Mouse (Mus musculus) heart, embryonic 11.5 days (tissue): ENCODE measurements around the gene Rps12-ps3. TPM values are rescaled to one million over a fixed set of nuclear protein-coding genes. Genes with fewer than 3 reads are reported as not detected.

ENCODE experiments used
- ATAC-seq: fragments of 200-750 bp; cut with Nextera tagmentation; replicated peaks from 2 replicates; pipeline ENCODE4 v1.8.0; 2017; ENCODE audit warnings: moderate library complexity; ENCODE audit not compliant: insufficient number of reproducible peaks, low FRiP score, low TSS enrichment
- H3K27ac ChIP-seq: fragments of 300-500 bp; sonication (generic); 2 replicates; pipeline ENCODE4 v1.5.1; 2014; ENCODE audit warnings: mild to moderate bottlenecking, low read depth, low read length
- H3K27me3 ChIP-seq: fragments of 300-500 bp; sonication (generic); 2 replicates; pipeline ENCODE4 v1.6.1; 2014; ENCODE audit warnings: mild to moderate bottlenecking, low read length, mixed read lengths; ENCODE audit not compliant: control insufficient read depth, insufficient read depth
- H3K36me3 ChIP-seq: fragments of 300-500 bp; sonication (generic); 2 replicates; pipeline ENCODE4 v1.6.1; 2014; ENCODE audit warnings: mild to moderate bottlenecking, low read length, moderate library complexity, mixed read lengths; ENCODE audit not compliant: control insufficient read depth, insufficient read depth
- H3K4me1 ChIP-seq: fragments of 300-500 bp; sonication (generic); 2 replicates; pipeline ENCODE4 v1.6.1; 2014; ENCODE audit warnings: low read length; ENCODE audit not compliant: control insufficient read depth, insufficient read depth
- H3K4me2 ChIP-seq: fragments of 300-500 bp; sonication (generic); 2 replicates; pipeline ENCODE4 v1.6.1; 2014; ENCODE audit warnings: mild to moderate bottlenecking, moderate library complexity
- H3K4me3 ChIP-seq: fragments of 300-500 bp; sonication (generic); 2 replicates; pipeline ENCODE4 v1.5.1; 2014; ENCODE audit warnings: low read depth, low read length
- H3K9ac ChIP-seq: fragments of 300-500 bp; sonication (generic); 2 replicates; pipeline ENCODE4 v1.6.1; 2014; ENCODE audit warnings: mild to moderate bottlenecking, low read depth, low read length, moderate library complexity
- H3K9me3 ChIP-seq: fragments of 300-500 bp; sonication (generic); replicated peaks from 2 replicates; pipeline ENCODE4 v1.6.1; 2016; ENCODE audit warnings: low read length; ENCODE audit not compliant: control insufficient read depth
- WGBS: fragments of 180-500 bp; shearing (Covaris S2); extraction: QIAGEN DNeasy Blood & Tissue Kit; methylation state at CpG from one replicate; pipeline ENCODE4 v1.1.7; 2014; ENCODE audit not compliant: insufficient replicate concordance; 5-methylcytosine and 5-hydroxymethylcytosine counted together
- polyA plus RNA-seq: library from polyadenylated mRNA; unstranded; fragments of >200 nt; fragmentation: Nextera tagmentation; extraction: Ambion mirVana; gene quantifications from 2 replicates; pipeline ENCODE4 v1.2.1, GENCODE M21; 2014

Gene Rps12-ps3
- polyA plus RNA-seq, 1 experiment from 2014 or later: 35.1 TPM

DNA sequence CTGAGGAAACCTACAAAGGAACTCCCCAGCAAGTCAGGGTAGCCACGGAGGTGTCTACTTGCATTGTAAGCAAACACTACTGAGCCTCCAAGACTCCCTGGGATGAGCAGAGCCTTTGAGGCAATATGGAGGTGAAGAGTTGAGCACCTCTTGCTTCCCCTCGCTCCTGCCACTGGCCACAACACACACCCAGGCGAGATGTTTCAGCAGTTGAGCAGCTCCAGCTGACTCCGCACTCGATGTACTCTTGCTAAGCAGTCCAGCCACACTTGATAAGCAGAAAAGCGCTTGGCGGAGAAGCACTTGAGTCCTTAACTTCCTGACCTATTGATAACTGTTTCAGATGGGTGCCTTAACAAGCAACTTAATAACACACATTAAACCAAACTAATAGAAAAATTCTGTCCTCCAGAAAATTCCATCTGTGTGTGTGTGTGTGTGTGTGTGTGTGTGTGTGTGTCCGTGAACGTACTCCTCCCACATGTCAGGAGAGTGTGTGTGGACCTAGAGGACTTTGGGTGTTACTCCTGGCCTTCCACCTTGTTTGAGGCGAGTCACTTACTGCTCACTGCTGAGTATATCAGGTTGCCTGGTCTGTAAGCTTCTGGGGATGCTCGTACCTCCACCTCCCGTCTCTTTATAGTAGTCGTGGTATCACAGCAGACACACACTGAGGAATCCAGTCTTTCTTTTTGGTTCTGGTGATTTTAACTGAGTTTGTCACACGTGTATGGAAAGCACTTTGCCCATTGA is 34.9 kb downstream of the Rps12-ps3 start:
- Histone ChIP-seq H3K27me3 (peaks cover 14% of the 10 kb centered on the region), H3K9me3 (no peaks in the 10 kb centered on the region), H3K27ac (no peak overlapping the region), H3K4me3 (no peak overlapping the region), H3K36me3 (no peaks in the 10 kb centered on the region), H3K4me2 (peak overlapping the region; percentile 9), H3K9ac (no peak overlapping the region), H3K4me1 (peaks cover 13% of the 10 kb centered on the region)
- WGBS: 42% methylated on average over 14 of the region's 14 CpGs
- ATAC-seq: no peak

DNA sequence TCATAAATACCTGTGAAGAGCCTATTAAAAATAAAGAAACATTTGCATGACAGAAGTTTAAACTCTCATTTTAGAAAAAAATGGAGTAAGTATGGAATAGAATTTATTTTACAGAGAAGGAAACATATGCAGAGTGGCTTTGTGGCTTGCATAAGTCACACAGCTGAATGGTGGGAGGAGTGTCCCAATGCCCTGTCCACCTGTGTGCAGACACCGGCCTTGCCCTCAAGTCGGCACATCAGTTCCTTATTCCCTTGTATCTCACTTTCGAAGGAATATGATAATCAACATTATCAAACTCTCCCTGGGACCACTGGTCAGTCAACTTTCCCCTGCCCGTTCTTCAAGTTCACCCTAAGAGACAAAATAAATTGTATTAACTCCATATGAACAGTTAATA is 35.8 kb downstream of the Rps12-ps3 start:
- H3K27ac ChIP-seq: no peak overlapping the region
- H3K4me2 ChIP-seq: no peak overlapping the region
- no peaks in the 10 kb centered on the region for H3K36me3 ChIP-seq
- 81% methylated on average over 4 of the region's 4 CpGs for WGBS
- no peak overlapping the region for H3K4me3 ChIP-seq
- H3K27me3 ChIP-seq: peaks cover 9% of the 10 kb centered on the region; the same call in 1 of the 2 replicates
- no peak for ATAC-seq
- peaks cover 13% of the 10 kb centered on the region for H3K4me1 ChIP-seq
- H3K9ac ChIP-seq: no peak overlapping the region
- no peaks in the 10 kb centered on the region for H3K9me3 ChIP-seq

DNA sequence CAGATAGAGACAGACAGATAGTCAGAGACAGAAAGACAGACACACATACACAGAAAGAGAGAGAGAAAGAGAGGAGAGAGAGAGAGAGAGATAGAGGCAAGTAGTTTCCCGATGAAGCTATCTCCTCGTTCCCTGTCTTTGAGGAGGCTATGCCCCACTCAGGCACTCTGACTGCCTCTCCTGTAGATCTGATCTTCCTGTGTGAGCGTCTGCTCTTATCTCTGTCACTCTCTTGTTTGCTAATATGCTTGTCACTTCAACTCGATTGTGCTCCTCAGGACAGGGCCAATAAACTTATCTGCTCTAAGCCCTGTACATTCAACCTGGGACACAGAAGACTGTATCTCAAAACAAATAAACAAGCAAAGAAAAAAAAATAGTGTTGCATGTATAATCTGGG is 37.1 kb downstream of the Rps12-ps3 start:
- peaks cover under 1% of the 10 kb centered on the region; the same call in 1 of the 2 replicates for H3K27me3 ChIP-seq
- no peak for ATAC-seq
- H3K4me2 ChIP-seq: no peak overlapping the region
- H3K4me3 ChIP-seq: no peak overlapping the region
- no peaks in the 10 kb centered on the region for H3K9me3 ChIP-seq
- peak overlapping the region; percentile 15; the same call in 1 of the 2 replicates for H3K27ac ChIP-seq
- no peaks in the 10 kb centered on the region for H3K36me3 ChIP-seq
- H3K9ac ChIP-seq: no peak overlapping the region
- 12% methylated on average over 4 of the region's 4 CpGs for WGBS
- peaks cover 13% of the 10 kb centered on the region for H3K4me1 ChIP-seq

DNA sequence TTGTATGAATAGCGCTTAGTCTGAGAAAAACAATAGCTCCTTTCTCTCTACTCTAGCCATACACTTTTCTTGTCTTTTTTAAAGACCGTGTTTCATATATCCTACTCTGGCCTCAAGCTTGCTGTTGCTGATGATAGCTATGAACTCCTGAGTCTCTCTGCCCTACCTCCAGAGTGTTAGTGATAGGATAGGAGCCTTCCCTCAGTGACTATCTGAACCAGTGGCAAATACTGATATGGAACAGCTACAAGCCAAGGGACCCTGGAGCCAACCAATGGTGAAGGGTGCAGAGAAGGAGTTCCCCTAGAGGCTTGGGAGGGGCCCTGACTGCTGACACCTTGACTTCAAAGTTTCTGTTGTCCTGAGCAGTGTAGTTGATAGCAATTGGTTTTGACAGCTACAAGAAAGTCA is 38.4 kb downstream of the Rps12-ps3 start:
- H3K4me2 ChIP-seq: no peak overlapping the region
- no peaks in the 10 kb centered on the region for H3K36me3 ChIP-seq
- H3K9me3 ChIP-seq: no peaks in the 10 kb centered on the region
- peak; percentile 83 for ATAC-seq
- 61% methylated on average over 2 of the region's 2 CpGs for WGBS
- no peak overlapping the region for H3K4me3 ChIP-seq
- peak overlapping the region; percentile 66; the same call in 1 of the 2 replicates for H3K27ac ChIP-seq
- no peaks in the 10 kb centered on the region for H3K27me3 ChIP-seq
- peaks cover 7% of the 10 kb centered on the region for H3K4me1 ChIP-seq
- H3K9ac ChIP-seq: no peak overlapping the region

DNA sequence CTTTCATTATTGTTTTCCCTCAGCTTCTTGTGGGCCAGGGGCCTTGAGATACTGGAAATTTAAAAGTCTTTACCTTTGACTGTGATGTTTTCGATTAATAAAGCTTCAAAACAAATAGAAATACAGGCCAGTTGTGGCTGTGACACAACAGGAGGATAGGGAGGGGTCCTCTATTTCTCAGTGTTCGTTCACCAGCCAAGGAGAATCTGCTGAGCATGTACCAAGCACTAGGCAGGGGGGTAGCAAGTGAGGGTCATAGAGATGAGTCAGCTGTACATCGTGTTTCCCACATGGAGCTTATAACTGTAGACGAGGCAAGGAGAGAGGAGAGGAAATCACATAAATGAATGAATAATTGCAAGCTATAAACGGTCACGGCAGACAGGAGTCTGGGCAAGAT is 40.6 kb downstream of the Rps12-ps3 start:
- no peaks in the 10 kb centered on the region for H3K36me3 ChIP-seq
- no peaks in the 10 kb centered on the region; the same call in 1 of the 2 replicates for H3K27me3 ChIP-seq
- H3K9ac ChIP-seq: no peak overlapping the region
- H3K9me3 ChIP-seq: no peaks in the 10 kb centered on the region
- no peak overlapping the region for H3K27ac ChIP-seq
- peaks cover 3% of the 10 kb centered on the region; the same call in 1 of the 2 replicates for H3K4me1 ChIP-seq
- H3K4me3 ChIP-seq: no peak overlapping the region
- no peak for ATAC-seq
- H3K4me2 ChIP-seq: no peak overlapping the region
- 77% methylated on average over 6 of the region's 6 CpGs for WGBS

DNA sequence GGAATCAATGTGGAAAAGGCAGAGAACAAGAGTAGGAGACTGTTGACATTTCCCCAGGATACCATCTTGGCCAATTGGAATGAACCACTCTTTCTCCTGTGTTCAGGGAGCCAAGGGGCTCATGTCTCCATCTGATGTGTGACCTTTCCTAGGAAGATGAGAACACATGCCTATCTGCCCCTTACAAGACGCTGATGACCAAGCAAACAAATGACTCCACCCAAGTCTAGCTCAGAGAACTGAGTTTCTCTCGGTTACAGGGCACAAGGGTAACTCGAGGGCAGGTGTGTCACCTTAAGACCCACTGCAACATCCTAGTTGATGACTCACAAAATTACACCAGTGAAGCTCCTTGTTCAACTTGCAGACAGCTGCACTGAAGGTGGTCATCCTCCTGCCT is 41.6 kb downstream of the Rps12-ps3 start:
- H3K4me3 ChIP-seq: no peak overlapping the region
- H3K9me3 ChIP-seq: no peaks in the 10 kb centered on the region
- WGBS: 72% methylated on average over 3 of the region's 3 CpGs
- peak; percentile 52; the same call in 1 of the 2 replicates for ATAC-seq
- no peak overlapping the region for H3K4me2 ChIP-seq
- H3K9ac ChIP-seq: no peak overlapping the region
- H3K27ac ChIP-seq: no peak overlapping the region
- H3K36me3 ChIP-seq: no peaks in the 10 kb centered on the region
- peaks cover 3% of the 10 kb centered on the region; the same call in 1 of the 2 replicates for H3K4me1 ChIP-seq
- peaks cover 4% of the 10 kb centered on the region; the same call in 1 of the 2 replicates for H3K27me3 ChIP-seq

DNA sequence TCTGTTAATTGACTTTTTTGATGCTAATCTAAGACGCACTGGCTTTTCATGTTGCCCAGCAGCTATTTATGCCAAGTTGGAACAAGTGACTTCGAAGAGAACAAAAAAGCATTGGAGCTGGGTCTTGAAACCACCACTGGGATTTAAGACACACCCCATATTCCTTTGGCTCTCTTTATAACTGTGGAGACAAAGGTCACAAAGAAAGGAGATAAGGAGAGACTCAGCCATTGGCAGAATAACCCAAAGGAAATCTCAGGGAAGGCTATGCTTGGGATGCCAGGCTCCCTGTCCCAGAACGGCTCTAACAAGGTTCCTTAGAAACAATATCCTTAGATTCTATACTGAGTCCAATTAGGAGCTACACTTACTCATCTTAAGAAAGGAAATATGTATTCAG is 44.6 kb downstream of the Rps12-ps3 start:
- Histone ChIP-seq H3K4me1 (no peaks in the 10 kb centered on the region), H3K36me3 (no peaks in the 10 kb centered on the region), H3K9me3 (no peaks in the 10 kb centered on the region), H3K4me2 (no peak overlapping the region), H3K9ac (no peak overlapping the region), H3K27ac (no peak overlapping the region), H3K27me3 (peaks cover 4% of the 10 kb centered on the region; the same call in 1 of the 2 replicates), H3K4me3 (no peak overlapping the region)
- ATAC-seq: no peak
- WGBS: 80% methylated on average over 3 of the region's 3 CpGs

DNA sequence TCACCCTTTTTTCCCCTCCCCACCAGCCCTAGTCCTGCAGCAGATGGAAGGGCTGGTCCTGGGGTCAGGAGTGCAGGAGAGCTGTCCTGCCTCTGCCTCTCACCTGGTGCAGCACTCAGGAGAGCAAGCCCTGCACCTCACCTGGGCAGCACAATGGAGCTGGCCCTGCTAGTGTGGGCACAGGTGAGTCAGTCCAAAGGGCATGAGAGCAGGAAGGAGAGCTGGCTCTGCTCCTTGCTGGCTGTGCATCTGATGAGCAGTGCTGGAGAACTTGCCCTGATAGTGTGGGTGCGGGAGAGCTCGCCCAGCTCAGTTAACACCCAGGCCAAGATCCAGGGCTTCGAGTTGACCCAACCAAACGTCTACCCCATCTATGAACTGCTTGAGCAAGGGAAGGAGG is 45.8 kb downstream of the Rps12-ps3 start:
- Histone ChIP-seq H3K4me1 (no peaks in the 10 kb centered on the region), H3K9ac (no peak overlapping the region), H3K4me2 (no peak overlapping the region), H3K27me3 (peaks cover 4% of the 10 kb centered on the region; the same call in 1 of the 2 replicates), H3K27ac (no peak overlapping the region), H3K4me3 (no peak overlapping the region), H3K9me3 (no peaks in the 10 kb centered on the region), H3K36me3 (no peaks in the 10 kb centered on the region)
- 84% methylated on average over 4 of the region's 4 CpGs for WGBS
- ATAC-seq: no peak

DNA sequence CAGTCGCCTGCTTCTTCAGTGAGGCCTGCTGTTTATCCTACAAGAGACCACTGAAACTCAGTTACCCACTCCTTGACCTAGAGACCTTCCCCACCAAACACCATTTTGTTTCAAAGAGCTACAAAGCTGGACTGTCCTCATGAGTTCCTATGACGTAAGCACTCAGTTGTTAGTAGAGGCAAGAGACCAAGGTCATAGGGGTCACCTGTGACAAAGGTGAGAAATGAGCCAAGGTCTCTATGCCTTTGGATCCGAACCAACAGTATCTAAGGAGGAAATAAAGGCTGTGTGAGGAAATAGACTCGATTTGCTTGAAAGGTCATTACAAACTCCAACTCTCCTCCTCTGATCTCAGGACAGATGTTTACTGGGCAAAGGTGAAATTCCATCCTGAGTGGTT is 48.9 kb downstream of the Rps12-ps3 start:
- WGBS: 73% methylated on average over 4 of the region's 4 CpGs
- no peak overlapping the region for H3K27ac ChIP-seq
- no peak for ATAC-seq

More for the DNA sequence above, 48.9 kb downstream of the Rps12-ps3 start:
- no peak overlapping the region for H3K4me2 ChIP-seq
- H3K36me3 ChIP-seq: no peaks in the 10 kb centered on the region
- H3K4me3 ChIP-seq: no peak overlapping the region
- no peaks in the 10 kb centered on the region for H3K9me3 ChIP-seq
- H3K9ac ChIP-seq: no peak overlapping the region
- H3K27me3 ChIP-seq: peaks cover 6% of the 10 kb centered on the region; the same call in 1 of the 2 replicates
- H3K4me1 ChIP-seq: no peaks in the 10 kb centered on the region
